Mouse (Mus musculus): ENCODE data around the gene R3hdm4.
A peak's percentile ranks its signal among the peaks of the same experiment; 100 is the strongest.

R3hdm4 gene

DNA sequence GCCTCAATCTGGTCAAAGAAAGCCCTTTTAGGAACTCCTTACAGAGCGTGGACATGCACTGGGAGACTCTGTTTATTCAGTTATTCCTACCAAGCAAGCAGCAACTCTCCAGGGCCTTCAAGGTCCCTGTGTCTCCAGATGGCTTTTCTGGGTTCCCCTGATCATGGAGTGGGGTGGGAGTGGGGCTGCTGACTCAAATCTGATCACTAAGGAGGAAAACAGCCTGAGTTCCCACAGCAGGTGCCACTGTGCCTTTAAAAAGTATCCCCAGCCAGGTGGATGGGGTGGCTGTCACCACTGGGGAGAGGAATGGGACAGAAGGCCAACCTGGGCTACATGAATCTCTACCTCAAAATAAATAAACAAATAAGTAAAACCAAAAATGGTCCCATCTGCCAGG, 22.0 kb upstream of the R3hdm4 start:
- DNase-seq (ENCODE audit: low read depth) = no peak

DNA sequence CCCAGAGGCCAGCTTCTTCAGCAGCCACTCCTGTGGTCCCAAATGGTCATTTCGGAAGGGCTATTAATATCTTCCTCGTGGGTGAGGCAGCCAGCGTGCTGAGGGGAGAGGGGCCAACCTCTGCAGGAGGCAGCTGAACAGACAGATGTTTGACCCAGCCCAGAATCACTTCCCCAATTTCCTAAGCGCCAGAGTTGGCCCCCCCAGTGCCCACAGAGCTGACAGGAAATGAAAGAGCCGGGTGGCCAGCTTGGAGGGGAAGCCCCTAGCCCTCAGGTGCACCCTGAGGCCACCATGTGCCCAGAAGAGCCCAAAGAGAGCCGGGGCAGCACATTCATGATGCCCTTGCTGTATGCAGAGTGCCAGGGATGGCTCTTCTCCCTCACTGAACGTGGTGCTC, 19.7 kb upstream of the R3hdm4 start:
- DNase-seq (ENCODE audit: low read depth) = no peak

DNA sequence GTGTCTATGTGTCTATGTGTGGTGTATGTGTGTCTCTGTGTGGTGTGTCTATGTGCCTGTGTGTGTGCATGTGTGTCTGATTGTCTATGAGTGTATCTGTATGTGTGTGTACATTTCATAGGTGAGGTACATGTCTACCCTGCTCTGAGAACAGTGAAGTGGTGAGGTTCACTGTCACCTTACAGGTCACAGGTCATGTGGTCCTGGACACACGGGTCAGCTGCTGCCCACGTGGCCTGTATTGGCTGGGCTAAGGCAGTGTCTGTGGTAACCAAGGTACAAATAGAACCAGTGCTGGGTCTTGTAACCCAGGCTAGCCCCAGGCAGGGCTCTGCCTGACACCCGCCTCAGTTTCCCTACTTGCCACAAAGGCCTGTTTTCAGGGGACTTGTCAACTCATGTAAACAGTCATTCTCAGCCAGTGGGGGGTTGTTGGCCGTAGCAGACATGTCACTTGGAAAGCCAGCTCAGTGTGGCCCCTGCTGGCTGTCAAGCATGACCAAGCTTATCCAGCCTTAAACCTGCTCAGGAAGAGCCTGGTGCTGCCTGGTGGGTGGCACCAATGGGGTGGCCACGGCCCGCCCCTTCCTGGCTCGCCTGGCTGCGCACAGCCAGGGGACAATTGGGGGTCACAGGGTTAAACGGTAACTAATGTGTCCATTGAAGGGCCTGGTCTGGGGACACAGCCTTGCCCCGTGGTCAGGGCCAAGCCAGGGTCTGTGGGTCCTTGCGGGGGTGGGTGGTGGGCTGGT, 16.9 kb upstream of the R3hdm4 start:
- DNase-seq (ENCODE audit: low read depth) = no peak

DNA sequence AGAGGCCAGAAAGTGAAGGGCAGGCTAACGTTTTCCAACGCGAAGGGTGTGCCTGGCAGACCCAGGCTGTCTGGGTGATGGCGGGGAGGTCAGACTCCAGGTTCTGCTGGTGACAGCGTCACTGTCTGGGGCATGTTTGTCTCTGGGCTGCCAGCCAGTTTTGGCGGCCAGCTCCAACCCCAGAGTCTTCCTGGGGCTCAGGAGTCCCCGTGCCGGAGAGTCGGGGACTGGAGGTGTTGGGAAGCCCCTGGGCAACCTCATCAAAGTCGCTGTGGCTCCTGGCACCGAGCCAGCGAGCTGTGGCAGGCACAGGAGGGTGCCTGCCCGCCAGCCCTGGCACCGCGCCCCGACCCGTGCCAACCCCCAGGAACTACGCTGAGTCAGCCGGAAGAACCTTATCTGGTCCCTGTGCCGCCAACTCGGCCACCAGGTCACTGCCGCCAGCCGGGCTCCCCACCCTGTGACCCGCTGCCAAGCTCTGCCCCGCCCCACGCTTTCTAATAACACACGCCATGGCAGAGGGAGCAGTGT, 16.0 kb upstream of the R3hdm4 start:
- no peak for DNase-seq (ENCODE audit: low read depth)

DNA sequence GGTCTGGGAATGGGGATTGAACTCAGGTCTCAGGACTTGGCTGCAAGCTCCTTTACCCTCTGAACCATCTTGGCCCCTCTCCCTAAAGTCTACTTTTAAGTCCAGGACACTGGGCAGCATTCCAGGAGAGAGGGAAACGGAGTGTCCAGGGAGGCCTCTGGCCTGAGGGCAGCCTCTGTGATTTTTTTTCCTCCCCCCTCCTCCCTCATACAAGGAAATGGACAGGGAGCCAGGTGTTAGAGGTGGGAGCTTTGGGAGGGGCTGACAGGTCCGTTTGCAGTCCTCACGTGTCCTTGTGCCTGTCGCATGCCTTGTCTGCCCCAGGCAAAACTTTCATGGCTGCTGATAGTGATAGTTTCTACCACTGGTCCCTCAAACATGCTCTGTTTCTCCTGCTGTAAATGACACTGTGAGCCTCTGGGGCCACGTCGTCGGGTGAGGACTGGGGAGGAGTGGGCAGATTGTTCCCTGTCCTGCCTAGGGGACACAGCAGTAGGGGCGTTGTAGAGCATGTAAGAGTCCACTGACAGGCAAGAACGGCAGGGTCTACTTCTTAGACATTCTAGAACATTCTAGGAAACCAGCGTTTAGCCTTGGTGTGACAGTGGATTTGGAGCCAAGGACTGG, 15.4 kb upstream of the R3hdm4 start:
- no peak for DNase-seq (ENCODE audit: low read depth)

DNA sequence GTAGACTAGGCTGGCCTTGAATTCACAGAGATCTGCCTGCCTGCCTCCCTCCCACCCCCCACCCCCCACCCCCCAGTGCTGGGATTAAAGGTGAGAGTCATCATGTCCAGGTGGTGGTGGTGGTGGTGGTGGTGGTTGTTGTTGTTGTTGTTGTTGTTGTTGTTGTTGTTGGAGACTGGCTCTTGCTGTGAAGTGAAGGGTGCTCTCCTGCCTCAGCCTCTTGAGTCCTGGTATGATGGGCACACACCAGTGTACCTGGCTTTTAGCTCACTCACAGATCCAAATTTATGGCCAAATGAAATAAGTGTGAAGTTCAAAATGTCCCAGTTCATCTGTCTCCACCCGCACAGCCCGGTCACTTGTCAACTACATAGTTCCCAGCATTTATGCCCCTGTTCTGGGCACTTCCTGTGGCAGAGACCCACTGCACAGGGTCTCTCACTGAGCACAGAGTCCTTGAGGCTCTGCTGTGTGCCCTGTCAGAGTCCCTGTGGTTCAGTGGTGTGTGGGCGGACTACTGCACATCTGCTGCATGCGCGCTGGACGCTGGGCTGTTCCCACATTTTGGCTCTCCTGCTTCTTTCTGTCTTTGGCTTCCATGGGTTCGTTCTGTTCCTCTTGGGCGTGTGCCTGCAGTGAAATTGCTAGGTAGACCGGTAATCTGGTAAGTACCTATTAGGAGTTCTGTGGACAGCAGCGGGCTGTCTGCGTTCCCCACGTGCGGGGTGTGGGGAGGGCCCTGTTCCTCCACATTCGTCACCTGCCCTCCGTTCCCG, 14.0 kb upstream of the R3hdm4 start:
- no peak for DNase-seq (ENCODE audit: low read depth)

DNA sequence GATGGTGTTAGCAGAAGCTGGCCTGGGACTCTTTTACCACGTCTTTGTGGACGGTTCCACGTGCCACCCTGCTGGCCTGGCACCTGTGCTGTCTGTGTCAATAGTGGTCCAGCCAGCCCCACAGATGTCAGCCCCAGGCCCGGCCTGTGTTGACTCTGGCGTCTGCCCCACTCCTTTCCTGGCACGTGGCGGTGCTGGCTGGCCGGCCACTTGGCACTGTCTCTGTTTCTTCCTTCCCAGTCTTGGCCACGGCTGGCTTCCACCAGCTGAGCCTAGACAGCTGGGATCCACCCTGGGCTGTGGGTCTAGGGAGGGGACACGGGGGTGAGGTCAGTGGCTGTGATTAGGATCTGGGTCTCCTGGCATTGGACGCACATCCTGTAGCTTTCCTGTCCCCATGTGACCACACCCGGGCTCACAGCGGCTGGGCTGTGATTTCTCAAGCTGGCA, 13.3 kb upstream of the R3hdm4 start:
- no peak for DNase-seq (ENCODE audit: low read depth)

DNA sequence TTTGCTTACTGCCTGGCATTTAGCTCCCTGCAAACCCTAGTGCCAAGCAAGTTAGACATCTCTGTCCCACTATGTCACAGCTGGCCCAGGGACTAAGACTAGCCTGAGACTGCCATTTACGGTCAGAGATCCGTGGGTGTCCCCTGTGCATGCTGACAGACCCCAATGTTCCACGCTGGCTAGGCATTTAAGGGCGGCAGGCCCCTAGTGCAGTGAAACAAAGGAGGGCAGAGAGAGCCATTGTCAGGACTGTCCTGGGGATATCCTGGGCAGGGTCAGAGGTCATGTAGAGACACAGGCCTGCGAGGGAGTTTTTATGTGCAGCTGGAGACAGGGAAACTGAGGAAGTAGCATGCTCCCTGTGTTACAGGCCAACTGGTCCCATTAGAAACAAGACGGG, 12.9 kb upstream of the R3hdm4 start:
- DNase-seq (ENCODE audit: low read depth) = no peak

DNA sequence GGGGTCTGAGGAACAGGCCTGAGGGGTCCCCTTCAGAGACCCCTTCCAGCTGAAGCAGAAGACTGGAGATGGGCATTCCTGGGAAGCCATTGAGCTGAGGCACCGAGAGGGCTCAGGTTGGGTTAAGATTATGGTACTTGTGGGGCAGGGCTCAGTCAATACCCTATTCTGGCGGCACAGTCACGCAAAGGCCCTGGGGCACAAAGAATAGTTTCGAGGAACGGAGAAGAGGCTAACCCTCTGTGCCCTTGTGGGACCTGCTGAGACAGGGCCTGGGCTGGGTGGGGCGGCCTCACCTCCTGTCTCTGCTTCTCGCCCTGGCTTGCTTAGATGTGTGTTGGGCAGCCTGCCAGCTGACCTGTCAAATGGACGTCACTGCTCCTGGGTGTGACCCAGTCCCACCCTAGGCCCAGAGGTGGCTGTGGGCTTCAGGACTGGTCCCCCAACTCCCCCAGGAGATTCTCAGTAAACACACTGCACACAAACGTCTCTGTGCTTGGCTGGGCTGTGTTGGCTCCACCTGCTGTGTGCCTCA, 12.2 kb upstream of the R3hdm4 start:
- DNase-seq (ENCODE audit: low read depth) = no peak

DNA sequence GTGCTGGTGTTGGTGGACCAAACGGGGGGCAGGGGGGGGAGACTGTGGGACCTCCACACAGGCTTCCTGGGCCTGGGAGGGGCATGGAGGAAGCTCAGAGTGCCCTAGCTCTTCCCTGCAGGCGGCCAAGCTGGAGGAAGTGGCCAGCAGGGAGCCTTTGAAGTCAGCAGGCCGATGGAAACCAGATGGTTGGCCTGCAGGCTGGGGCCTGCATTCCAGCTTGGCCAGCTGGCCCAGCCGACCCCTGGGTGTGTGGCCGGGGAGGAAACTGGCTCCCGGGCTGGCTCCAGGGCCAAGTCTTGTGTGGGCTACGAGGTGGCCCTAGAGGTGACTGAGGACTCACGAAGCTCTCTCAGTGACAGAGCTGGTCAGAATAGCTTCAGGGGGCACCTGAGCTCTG, 11.7 kb upstream of the R3hdm4 start:
- no peak for DNase-seq (ENCODE audit: low read depth)

DNA sequence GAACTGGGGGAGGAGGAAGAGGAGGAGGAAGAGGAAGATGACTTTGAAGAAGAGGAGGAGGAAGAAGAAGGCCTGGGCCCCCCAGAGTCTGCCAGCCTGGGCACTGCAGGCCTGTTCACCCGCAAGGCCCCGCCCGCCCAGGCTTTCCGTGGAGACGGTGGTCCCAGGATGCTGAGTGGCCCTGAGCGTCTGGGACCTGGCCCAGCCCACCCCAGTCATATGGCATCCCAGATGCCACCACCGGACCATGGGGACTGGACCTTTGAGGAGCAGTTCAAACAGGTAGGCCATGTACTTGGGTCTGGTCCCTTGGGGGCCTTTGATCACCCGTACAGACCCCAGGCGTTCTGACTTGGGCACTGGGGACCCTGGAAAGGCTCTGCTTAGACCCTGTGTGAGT, 10.8 kb upstream of the R3hdm4 start:
- DNase-seq (ENCODE audit: low read depth) = no peak

DNA sequence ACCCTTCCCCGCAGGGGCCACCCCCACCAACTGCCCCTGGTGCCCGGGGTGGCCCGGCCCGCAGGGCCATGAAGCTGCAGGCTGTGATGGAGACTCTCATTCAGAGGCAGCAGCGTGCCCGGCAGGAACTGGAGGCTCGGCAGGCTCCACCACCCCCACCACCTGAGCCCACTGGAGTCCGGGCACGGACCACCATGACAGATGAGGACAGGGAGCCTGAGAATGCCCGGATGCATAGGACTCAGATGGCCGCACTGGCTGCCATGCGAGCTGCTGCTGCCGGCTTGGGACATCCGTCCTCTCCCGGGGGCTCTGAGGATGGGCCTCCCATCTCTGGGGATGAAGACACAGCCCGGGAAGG, 9.8 kb upstream of the R3hdm4 start:
- no peak for DNase-seq (ENCODE audit: low read depth)

DNA sequence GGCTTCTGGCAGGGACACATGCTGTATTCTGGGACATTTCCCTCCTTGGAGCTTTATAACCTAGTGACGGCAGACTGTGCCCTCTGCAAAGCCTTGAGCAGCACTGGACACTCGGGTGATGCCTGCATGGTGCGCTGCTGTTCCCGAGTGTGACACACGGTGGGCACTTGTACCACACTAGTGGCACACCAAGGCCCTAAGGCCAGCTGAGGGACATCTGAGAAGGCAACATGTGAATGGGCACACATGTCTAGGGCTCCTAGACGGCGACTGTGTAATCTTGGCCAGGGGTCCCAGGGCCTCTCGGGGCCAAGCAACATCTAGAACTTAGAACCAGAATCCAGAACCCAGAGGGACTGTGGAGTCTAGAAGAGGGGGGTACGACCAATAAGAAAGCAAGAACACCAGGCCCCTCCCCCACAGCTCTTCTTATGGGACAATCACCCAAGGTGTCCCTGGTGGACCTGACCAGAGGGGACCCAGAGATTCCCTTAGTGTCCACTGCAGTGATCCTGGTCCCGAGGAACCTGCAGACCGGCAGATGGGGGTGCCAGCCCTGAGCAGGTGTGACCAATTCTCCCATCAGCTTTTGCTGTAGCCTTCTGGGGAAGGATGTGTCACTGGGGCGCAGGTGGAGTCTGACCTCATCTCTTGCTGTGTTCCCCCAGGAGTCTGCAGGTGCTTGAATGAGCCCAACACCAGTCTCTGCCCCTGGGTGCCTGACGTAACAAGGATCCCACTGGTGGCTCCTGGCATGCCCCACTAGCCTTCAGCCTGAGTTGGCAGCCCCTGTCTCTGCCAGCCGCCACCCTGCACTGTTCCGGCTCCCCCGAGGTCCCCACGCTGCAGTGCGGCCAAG, 9.2 kb upstream of the R3hdm4 start:
- DNase-seq (ENCODE audit: low read depth) = no peak

DNA sequence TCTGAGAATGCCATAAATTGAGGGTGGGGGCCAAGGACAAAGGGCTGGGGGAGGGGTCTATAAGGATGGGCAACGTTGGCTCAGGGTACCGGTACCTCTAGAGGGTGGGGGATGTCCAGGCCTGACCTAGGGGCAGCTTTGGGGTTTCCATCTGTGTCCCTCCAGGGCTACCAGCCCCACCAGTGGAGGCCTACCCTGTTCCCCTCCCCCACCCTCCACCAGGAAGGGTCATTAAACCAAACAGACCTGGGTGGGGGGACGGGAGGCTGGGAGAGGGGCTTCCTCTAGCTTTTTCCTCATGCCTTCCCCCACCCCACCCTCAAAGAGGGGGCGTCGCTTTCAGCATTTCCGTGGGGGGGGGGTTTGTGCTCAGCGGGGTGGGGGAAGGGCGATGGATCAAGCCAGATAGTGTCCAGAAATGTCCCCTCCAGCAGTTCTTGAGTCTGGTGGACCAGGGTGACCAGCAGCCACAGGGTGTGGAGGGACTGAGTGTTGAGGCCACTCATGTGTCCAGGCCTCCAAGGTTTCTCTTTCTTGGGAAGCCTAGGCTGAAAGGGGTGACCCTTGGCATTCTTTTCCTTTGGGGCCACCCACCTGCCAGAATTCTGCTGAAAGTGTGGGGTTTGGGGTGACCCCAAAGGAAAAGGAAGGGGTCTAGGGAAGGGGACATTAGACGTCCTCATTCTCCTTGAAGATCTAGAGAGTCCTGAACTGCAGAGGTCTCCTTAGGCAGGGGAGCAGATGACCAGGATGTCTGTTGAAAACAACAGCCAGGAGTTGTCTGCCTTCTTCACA, 8.1 kb upstream of the R3hdm4 start:
- no peak for DNase-seq (ENCODE audit: low read depth)

DNA sequence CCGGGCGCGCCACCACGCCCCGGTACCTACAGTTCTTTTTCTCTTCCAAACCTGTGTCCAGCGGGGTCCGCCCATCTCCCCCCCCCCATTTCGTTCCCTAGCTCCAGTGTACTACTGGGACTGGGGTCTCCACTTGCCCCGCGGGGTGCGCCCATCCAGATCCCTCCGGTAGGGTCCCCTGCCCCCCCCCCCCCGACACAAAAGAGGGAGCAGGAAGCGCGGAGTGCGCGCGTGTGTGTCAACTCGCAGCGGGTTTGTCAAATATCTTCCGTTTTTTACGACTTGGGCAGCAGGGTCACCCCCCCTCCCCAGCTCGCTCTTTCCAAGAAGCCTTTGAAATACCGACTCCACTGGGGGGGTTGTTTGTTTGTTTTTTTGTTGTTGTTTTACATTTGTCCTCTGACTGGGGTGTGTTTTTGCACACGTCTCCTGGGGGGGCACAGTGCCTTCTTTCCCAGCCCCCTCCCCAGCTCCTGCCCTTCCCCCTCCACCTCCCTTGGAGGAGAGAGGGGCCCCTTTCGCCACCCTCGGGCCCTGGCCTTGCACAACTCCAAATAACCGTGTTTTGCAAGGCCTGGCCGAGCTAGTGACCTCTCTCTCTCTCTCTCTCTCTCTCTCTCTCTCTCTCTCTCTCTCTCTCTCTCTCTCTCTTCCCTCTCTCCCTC, 7.2 kb upstream of the R3hdm4 start:
- no peak for DNase-seq (ENCODE audit: low read depth)

DNA sequence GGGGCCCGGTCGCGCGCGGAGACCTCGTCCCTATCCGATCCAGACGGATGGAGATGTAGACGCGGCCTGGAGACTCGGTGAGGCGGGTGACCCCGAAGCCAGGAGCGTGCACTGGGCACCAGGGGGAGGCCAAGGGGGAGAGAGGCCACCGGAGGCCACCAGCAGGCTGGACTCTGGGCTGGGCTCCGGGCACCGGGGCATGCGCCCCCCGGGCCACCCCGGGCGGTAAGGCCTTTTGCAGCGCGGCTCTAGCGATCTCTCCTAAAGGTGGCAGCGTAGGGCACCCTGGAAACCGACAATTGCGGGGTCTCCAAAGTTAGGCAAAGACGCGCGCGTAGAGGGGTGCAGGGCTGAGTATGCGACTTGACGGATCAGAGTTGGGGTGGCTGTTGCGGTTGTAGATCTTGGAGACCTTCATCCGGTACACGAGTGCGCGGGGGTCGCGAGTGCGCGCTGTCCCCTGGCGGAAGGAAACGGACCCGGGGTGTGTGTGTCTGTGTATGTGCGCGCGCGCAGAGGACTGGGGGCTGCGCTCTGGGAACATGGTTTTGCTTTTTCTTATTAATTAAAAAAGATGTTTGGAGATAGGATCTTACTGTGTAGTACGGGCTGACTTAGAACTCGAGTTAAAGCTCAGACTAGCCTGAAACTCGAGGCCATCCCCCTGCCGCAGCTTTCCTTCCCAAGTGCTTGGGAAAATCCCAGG, 6.5 kb upstream of the R3hdm4 start:
- DNase-seq (ENCODE audit: low read depth) = no peak

DNA sequence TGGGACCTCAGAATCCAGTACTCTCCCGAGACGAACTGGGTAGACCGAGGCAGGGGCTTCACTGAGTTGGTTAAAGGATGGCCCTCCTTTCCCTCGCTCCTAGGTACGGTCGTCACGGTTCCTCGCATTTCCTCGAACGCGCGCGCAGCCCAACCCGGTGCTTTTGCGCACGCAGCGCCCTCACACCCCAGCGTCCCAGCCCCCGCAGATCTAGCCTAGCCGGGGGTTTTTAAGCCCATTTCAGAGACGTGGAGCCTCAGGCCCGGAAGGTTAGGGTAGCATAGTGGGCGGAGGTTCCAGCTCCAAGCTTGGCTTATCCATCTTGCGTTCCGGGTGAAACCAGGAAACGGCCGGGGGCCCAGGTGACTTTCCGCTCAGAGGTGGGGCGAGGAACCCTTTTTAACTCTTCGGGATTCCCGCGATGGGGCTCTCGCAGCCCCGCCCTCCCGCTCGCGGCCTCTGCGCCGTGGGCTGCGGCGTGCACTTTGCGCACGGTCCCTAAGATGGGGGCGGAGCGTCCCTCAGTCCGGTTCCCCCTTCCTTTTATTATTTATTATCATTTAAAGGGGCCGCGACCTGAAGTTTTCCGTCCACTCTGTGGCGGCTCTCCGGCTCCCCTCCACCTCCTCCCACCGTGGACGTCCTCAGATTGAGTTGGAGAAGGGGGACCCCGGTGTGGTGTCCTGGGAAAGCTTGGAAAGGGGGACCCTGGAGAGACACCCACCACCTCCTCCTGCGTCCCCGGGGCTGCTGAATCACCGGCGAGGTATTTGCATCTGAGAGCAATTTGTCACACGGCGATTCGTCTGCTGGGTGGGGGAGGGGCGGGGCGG, 5.7 kb upstream of the R3hdm4 start, which contains the start of gene Arid3a:
Arid3a (plus strand) TSS at position 553 of the 833 bp plus-strand sequence.
- peak; percentile 88 for DNase-seq (ENCODE audit: low read depth)

DNA sequence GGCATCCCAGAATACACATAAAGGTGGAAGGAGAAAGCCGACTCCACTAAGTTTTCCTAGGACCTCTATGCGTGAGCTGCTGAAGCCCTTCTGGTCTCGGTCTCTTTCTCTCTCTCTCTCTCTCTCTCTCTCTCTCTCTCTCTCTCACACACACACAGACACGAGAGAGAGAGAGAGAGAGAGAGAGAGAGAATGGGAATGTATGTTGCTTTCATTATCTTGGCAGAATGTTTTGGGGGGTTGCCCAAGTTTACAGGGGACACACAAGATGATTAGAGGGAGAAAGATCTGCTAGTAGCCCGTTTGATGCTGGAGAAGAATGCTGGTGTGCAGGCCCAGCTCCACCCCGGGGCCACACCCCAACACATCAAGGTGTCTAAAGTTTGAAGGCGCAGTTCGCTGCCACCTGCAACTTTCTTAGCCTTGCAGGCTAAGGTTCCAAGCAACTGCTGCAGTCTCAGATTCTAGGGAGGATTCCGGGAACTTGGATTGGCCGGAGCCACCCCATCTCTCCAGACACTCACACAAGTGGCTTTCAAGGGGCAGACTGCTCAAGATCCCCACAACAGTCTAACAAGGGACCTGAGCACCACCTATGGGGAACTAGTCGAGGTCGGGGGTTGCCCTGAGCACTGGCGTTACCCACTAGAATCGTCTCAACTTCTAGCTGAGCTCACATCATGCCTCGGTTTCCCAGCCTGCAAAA, 4.9 kb upstream of the R3hdm4 start:
- DNase-seq (ENCODE audit: low read depth) = no peak

Measured in c-Kit-positive CD71-negative TER-119-negative erythroid progenitor cells, embryonic 14.5 days (primary cell).